Mouse (Mus musculus) liver, embryonic 11.5 days (tissue): ENCODE results near the gene Add3. TPM values are rescaled to one million over a fixed set of nuclear protein-coding genes. Genes with fewer than 3 reads are reported as not detected.
A peak's percentile ranks its signal among the peaks of the same experiment; 100 is the strongest.

Experiments
- ATAC-seq: fragments of 200-750 bp; cut with Nextera tagmentation; replicated peaks from 2 replicates; pipeline ENCODE4 v1.8.0; 2017; ENCODE audit warnings: moderate number of reproducible peaks, mild to moderate bottlenecking, moderate TSS enrichment, moderate library complexity; ENCODE audit not compliant: low FRiP score
- DNase-seq: peaks from one replicate; pipeline ENCODE4 v3.0.0-alpha.2; 2017; ENCODE audit warnings: low spot score
- H3K27ac ChIP-seq: fragments of 300-500 bp; sonication (generic); 2 replicates; pipeline ENCODE4 v1.5.1; 2014; ENCODE audit warnings: mild to moderate bottlenecking, low read depth, low read length, control low read depth
- H3K27me3 ChIP-seq: fragments of 300-500 bp; sonication (generic); replicated peaks from 2 replicates; pipeline ENCODE4 v1.6.1; 2014; ENCODE audit warnings: low read length, mixed read lengths; ENCODE audit not compliant: control insufficient read depth, insufficient read depth
- H3K36me3 ChIP-seq: fragments of 300-500 bp; sonication (generic); 2 replicates; pipeline ENCODE4 v1.6.1; 2014; ENCODE audit warnings: mild to moderate bottlenecking, low read length, moderate library complexity, mixed read lengths; ENCODE audit not compliant: control insufficient read depth, insufficient read depth
- H3K4me1 ChIP-seq: fragments of 300-500 bp; sonication (generic); replicated peaks from 2 replicates; pipeline ENCODE4 v1.6.1; 2014; ENCODE audit warnings: low read length, mixed read lengths; ENCODE audit not compliant: control insufficient read depth, insufficient read depth
- H3K4me2 ChIP-seq: fragments of 300-500 bp; sonication (generic); 2 replicates; pipeline ENCODE4 v1.6.1; 2014; ENCODE audit warnings: mild to moderate bottlenecking, control low read depth, moderate library complexity
- H3K4me3 ChIP-seq: fragments of 300-500 bp; sonication (generic); 2 replicates; pipeline ENCODE4 v1.5.1; 2014; ENCODE audit warnings: low read depth, low read length, control low read depth
- H3K9ac ChIP-seq: fragments of 300-500 bp; sonication (generic); 2 replicates; pipeline ENCODE4 v1.6.1; 2014; ENCODE audit warnings: low read depth, low read length, control low read depth
- H3K9me3 ChIP-seq: fragments of 300-500 bp; sonication (generic); 2 replicates; pipeline ENCODE4 v1.6.1; 2016; ENCODE audit warnings: low read length, inconsistent platforms, mixed read lengths; ENCODE audit not compliant: control insufficient read depth
- WGBS: fragments of 180-500 bp; shearing (Covaris S2); extraction: QIAGEN DNeasy Blood & Tissue Kit; methylation state at CpG from one replicate; pipeline ENCODE4 v1.1.7; 2014; 5-methylcytosine and 5-hydroxymethylcytosine counted together
- polyA plus RNA-seq: library from polyadenylated mRNA; unstranded; fragments of >200 nt; fragmentation: Nextera tagmentation; extraction: Ambion mirVana; gene quantifications from 2 replicates; pipeline ENCODE4 v1.2.1, GENCODE M21; 2014

Add3 gene
- polyA plus RNA-seq, 1 experiment from 2014 or later, result 65.0 TPM

DNA sequence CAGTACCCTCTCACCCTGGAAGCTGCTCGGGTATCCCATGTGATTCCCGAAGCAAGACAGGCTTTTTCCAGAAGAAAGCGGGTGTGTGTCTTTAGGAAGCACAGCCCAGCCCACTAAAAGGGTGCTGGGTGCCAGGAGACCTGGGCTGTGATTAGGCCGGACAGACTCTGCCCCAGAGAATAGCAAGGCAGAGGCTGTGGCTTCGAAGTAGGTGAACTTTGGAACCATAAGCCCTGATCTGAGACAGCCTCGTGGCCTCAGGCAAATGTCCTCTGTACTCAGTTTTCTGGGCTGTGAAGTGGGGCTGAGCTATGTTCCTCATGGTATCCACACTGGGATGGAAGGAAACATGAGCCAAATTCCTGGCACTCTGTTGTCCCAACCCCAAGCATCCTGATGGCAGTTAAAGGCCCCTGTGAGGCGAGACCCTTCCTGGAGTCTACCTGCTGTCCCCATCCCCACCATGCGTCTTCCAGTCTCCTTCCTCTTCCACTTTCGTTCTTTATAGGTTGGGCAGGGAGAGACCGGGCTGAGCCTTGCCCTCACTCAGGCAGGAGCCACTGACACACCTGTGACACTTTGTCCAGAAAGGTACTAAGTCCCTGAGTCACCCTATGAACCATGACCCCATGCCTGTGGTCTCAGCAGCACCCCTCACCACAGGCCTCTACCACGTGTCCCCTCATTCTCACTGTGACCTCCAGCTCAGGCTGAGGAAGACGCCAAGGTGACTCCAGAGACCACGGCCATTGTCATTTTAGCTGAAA, 118.7 kb downstream of the Add3 start:
- ATAC-seq (no peak), DNase-seq (no peak)
- Histone ChIP-seq H3K4me3 (no peak overlapping the region), H3K36me3 (no peaks in the 10 kb centered on the region), H3K9me3 (no peaks in the 10 kb centered on the region), H3K4me1 (peaks cover 45% of the 10 kb centered on the region), H3K9ac (peak overlapping the region; percentile 46), H3K4me2 (peak overlapping the region; percentile 49), H3K27ac (peak overlapping the region; percentile 90), H3K27me3 (peaks cover 6% of the 10 kb centered on the region; the same call in 1 of the 2 replicates)
- 79% methylated on average over 13 of the region's 13 CpGs for WGBS

DNA sequence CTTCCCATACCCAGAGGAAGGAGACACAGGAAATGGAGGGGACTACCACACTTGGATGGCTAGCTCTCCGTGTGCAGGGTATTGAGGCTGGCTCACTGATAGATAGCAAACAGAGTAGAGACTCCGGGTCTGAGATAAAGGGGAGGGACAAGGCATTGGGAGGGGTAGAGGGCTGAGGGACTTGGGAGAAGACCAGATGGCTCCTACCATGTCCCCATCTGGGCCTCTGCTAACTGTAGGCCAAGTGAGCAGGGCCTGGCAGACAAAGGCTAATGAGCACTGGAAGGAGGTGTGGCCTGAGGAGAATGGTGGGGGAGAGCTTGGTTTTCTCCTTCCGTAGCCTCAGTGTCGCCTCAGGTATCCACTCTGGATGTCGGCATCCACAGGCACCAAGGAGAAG, 119.3 kb downstream of the Add3 start:
- DNase-seq (no peak), ATAC-seq (peak; percentile 61)
- H3K4me3 ChIP-seq, result no peak overlapping the region
- WGBS, result 53% methylated on average over 5 of the region's 5 CpGs
- no peaks in the 10 kb centered on the region for H3K36me3 ChIP-seq
- peaks cover 11% of the 10 kb centered on the region for H3K27me3 ChIP-seq
- peak overlapping the region; percentile 59 for H3K27ac ChIP-seq
- H3K4me1 ChIP-seq, result peaks cover 45% of the 10 kb centered on the region
- no peaks in the 10 kb centered on the region for H3K9me3 ChIP-seq
- H3K9ac ChIP-seq, result peak overlapping the region; percentile 46
- peak overlapping the region; percentile 49 for H3K4me2 ChIP-seq

DNA sequence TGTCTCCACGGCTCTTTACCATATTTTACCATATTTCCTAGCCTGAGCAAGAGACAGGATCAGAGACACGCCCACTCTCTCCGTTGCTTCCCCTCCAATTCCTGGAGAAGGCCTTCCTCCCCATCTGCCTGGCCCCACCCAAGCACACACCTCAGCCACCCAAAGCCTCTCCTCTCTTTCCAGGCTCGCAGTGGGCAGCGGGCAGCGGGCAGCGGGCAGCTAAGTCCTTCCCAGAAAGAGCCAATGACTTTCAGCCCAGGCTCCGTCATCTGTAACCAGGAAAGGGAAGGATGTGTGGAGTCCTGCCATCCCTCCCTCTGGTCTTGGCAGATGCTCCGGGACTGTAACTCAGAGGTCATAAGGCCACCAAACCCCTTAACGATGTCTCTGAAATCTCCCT, 120.0 kb downstream of the Add3 start:
- no peak for DNase-seq
- no peak overlapping the region for H3K4me2 ChIP-seq
- H3K4me3 ChIP-seq, result no peak overlapping the region

DNA sequence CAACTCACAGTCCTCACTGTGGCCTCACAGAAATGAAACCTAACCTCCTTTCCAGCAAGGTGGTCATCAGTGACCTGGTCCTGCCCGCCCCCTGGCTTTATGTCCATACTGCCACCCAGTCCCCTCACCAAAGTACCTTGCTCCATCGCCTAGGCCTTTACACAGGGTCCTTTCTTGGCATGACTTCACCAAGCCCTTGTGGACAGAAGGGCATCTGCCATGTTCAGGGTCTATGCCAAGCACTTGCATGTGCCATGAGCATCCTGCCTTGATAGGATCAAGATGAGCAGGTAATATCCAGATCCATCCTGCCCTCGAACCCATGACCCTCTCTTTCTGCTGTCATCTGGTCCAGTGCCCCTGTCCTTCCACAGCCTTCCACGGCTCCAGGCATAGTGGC, 120.6 kb downstream of the Add3 start:
- H3K36me3 ChIP-seq, result no peaks in the 10 kb centered on the region
- 83% methylated on average over 4 of the region's 4 CpGs for WGBS
- H3K4me1 ChIP-seq, result peaks cover 43% of the 10 kb centered on the region
- H3K4me2 ChIP-seq, result no peak overlapping the region
- H3K9me3 ChIP-seq, result no peaks in the 10 kb centered on the region
- ATAC-seq (no peak), DNase-seq (no peak)
- H3K27me3 ChIP-seq, result peaks cover 19% of the 10 kb centered on the region
- no peak overlapping the region for H3K9ac ChIP-seq
- no peak overlapping the region for H3K4me3 ChIP-seq
- no peak overlapping the region for H3K27ac ChIP-seq

More for the DNA sequence above, 120.0 kb downstream of the Add3 start:
- WGBS, result 73% methylated on average over 10 of the region's 10 CpGs
- H3K4me1 ChIP-seq, result peaks cover 45% of the 10 kb centered on the region
- no peak overlapping the region for H3K27ac ChIP-seq
- no peak overlapping the region for H3K9ac ChIP-seq
- H3K9me3 ChIP-seq, result no peaks in the 10 kb centered on the region
- no peaks in the 10 kb centered on the region for H3K36me3 ChIP-seq
- H3K27me3 ChIP-seq, result peaks cover 16% of the 10 kb centered on the region
- ATAC-seq, result no peak

DNA sequence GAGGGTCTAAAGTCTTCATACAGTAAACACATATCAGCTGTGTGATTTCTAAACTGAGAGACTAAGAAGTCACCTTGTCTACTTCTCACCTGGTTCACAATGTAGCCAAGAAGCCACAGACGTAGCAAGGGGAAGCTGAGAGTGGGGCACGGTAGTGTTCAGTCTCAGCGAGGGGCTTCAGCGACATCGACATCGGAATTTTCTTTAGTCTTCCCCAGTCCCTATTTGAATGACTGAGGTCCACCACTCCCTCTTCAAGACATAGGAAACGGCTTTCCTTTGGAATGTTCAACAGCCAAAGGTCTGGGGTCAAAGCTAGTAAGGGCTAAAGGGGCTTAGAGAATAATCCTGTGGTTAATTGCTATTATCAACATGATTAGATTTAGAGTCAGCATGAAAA, 121.8 kb downstream of the Add3 start:
- Histone ChIP-seq H3K27ac (no peak overlapping the region), H3K9ac (no peak overlapping the region), H3K27me3 (peaks cover 24% of the 10 kb centered on the region), H3K9me3 (no peaks in the 10 kb centered on the region), H3K36me3 (no peaks in the 10 kb centered on the region), H3K4me2 (no peak overlapping the region), H3K4me3 (no peak overlapping the region), H3K4me1 (peaks cover 31% of the 10 kb centered on the region)
- ATAC-seq, result no peak
- 74% methylated on average over 7 of the region's 7 CpGs for WGBS
- DNase-seq, result no peak

DNA sequence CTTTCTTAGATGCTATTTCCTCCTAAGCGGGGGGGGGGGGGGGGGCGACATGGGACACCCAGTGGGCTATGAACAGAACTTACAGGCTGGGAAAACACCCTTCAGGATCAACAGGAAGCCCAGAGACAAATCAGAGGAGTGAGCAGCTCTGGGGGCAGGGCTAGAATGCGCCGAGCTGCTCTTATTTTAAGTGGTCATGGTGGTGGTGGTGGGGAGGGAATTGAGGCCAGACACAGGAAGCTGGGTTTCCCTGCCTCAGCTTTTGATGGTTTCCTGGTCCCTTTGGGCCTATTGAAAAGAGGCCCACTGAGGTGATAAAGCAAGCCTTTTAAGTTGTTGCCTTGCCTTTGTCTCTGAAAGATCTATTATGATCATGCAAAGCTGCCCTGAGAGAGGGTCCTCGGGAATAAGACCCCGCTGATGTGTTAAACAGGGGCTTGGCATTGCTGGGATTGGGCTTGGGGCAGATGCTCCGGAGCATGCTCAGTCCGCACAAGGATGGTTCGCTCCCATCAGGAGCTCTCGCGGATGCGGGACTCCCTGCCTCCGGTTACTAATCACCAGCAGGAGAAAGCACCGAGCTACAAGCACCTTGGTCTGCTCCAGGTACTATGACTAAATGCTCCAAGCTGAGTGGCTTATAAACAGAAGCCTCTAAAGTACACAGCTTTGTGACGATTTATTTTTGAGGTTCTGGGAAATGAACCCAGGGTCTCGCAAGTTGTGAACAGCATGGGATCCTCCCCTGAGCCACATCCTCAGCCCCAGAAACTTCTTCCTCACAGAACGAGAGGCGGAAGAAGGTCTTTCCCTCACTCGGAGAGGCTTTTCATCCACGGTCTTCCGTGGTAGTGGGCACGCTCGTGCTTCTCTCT, 123.9 kb downstream of the Add3 start:
- DNase-seq (no peak), ATAC-seq (no peak)
- no peak overlapping the region; the same call in 1 of the 2 replicates for H3K4me2 ChIP-seq
- H3K27ac ChIP-seq, result no peak overlapping the region
- H3K4me3 ChIP-seq, result no peak overlapping the region
- peaks cover 12% of the 10 kb centered on the region for H3K4me1 ChIP-seq
- peaks cover 24% of the 10 kb centered on the region for H3K27me3 ChIP-seq
- H3K9me3 ChIP-seq, result no peaks in the 10 kb centered on the region
- 23% methylated on average over 22 of the region's 23 CpGs for whole genome bisulfite sequencing
- H3K36me3 ChIP-seq, result no peaks in the 10 kb centered on the region
- H3K9ac ChIP-seq, result no peak overlapping the region

DNA sequence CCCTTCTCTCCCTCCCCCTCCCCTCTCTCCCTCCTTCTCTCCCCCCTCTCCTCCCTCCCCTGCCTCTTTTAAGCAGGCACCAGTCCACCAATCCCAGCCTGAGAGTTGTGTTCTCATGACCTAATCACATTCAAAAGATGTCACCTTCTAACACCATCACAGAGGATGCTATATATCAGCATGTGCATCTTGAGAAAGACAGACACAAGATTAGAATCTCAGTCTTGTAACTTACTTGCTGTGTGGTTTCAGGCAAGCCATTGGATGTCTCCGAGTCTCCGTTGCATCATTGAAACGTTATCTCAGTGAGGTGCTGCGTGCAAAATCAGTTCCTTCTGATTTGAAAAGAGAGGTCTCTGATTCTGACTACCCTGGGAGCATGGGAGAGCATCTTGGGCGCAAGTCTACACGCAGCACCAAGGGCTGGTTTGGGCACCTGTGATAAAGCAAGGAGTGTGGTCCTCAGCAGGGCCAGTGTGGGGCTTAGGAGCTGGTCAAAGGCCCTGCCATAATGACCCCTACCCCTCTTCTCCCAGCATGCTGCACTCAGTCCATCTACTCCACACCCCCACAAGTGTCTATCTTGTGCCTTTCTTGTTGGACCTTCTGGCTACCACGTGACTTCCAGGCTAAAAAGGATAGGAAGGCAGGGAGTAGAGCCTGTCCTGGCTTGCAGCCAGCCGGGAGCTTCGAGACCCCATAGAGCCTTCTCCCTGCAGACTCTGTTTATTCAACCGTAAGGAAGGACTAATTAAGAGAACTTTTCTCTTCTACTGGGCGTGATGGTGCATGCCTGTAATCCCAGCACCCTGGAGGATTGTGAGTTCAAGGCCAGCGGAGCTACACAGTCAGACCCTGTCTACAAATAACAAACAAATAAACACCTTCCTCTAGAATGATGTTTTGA, 124.8 kb downstream of the Add3 start:
- DNase-seq, result no peak

DNA sequence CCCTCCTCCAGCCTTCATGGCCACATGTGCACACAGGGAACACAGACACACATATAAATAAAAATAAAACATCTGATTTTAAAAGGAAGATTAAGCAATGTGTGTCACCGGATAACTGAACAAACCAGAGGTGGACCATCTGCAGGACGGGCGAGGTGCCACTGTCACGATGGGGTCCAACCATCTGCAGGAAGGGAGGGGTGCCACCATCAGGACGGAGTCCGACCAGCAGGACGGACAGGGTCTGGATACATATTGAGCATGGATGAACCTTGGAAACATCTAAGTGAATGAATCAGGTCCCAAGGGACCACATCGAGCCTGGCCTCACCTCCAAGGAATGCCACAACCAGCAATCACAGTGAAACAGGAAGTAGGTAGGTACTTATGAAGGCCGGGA, 127.1 kb downstream of the Add3 start:
- 85% methylated on average over 9 of the region's 9 CpGs for WGBS
- Histone ChIP-seq H3K27ac (no peak overlapping the region), H3K4me1 (no peaks in the 10 kb centered on the region), H3K9ac (no peak overlapping the region), H3K4me2 (no peak overlapping the region), H3K9me3 (no peaks in the 10 kb centered on the region), H3K4me3 (no peak overlapping the region), H3K36me3 (no peaks in the 10 kb centered on the region), H3K27me3 (peaks cover 24% of the 10 kb centered on the region)
- no peak for ATAC-seq
- DNase-seq, result no peak

More for the DNA sequence above, 124.8 kb downstream of the Add3 start:
- peaks cover 24% of the 10 kb centered on the region for H3K27me3 ChIP-seq
- peaks cover 2% of the 10 kb centered on the region; the same call in 1 of the 2 replicates for H3K4me1 ChIP-seq
- no peak overlapping the region for H3K4me2 ChIP-seq
- H3K9ac ChIP-seq, result no peak overlapping the region
- H3K27ac ChIP-seq, result no peak overlapping the region
- H3K4me3 ChIP-seq, result no peak overlapping the region
- WGBS, result 56% methylated on average over 12 of the region's 12 CpGs
- no peaks in the 10 kb centered on the region for H3K36me3 ChIP-seq
- ATAC-seq, result no peak
- H3K9me3 ChIP-seq, result no peaks in the 10 kb centered on the region
